Mouse (Mus musculus) hindbrain, embryonic 14.5 days (tissue): Measurements from ENCODE around the gene Ifnl3. TPM values are rescaled to one million over a fixed set of nuclear protein-coding genes. Genes with fewer than 3 reads are reported as not detected.

Source experiments
- ATAC-seq: fragments of 200-750 bp; cut with Nextera tagmentation; 2 replicates; pipeline ENCODE4 v1.8.0; 2017; ENCODE audit warnings: moderate number of reproducible peaks, mild to moderate bottlenecking, moderate TSS enrichment, moderate library complexity; ENCODE audit not compliant: low FRiP score
- DNase-seq: peaks from one replicate; pipeline ENCODE4 v3.0.0-alpha.2; 2015; ENCODE audit warnings: low spot score
- H3K27ac ChIP-seq: fragments of 300-500 bp; sonication (generic); 2 replicates; pipeline ENCODE4 v1.5.1; 2014; ENCODE audit warnings: mild to moderate bottlenecking, moderate library complexity
- H3K27me3 ChIP-seq: fragments of 300-500 bp; sonication (generic); 2 replicates; pipeline ENCODE4 v1.6.1; 2014; ENCODE audit warnings: mild to moderate bottlenecking, low read length, mixed read lengths; ENCODE audit not compliant: control insufficient read depth, insufficient read depth
- H3K36me3 ChIP-seq: fragments of 300-500 bp; sonication (generic); replicated peaks from 2 replicates; pipeline ENCODE4 v1.6.1; 2014; ENCODE audit not compliant: control insufficient read depth, insufficient read depth
- H3K4me1 ChIP-seq: fragments of 300-500 bp; sonication (generic); replicated peaks from 2 replicates; pipeline ENCODE4 v1.6.1; 2014; ENCODE audit warnings: antibody characterized with exemption, low read length, mixed read lengths; ENCODE audit not compliant: control insufficient read depth, insufficient read depth
- H3K4me2 ChIP-seq: fragments of 300-500 bp; sonication (generic); replicated peaks from 2 replicates; pipeline ENCODE4 v1.6.1; 2014; ENCODE audit warnings: mild to moderate bottlenecking, moderate library complexity
- H3K4me3 ChIP-seq: fragments of 300-500 bp; sonication (generic); replicated peaks from 2 replicates; pipeline ENCODE4 v1.5.1; 2014; ENCODE audit warnings: mild to moderate bottlenecking, low read length
- H3K9ac ChIP-seq: fragments of 300-500 bp; sonication (generic); 2 replicates; pipeline ENCODE4 v1.6.1; 2014
- H3K9me3 ChIP-seq: fragments of 300-500 bp; sonication (generic); 2 replicates; pipeline ENCODE4 v1.6.1; 2016; ENCODE audit warnings: low read length; ENCODE audit not compliant: control insufficient read depth
- WGBS: fragments of 180-500 bp; shearing (Covaris S2); extraction: QIAGEN DNeasy Blood & Tissue Kit; methylation state at CpG from one replicate; pipeline ENCODE4 v1.1.7; 2014; 5-methylcytosine and 5-hydroxymethylcytosine counted together
- microRNA-seq: library from miRNA; unstranded; fragments of <30 nt; microRNA quantifications from one replicate; pipeline ENCODE4, GENCODE M21; 2016
- polyA plus RNA-seq: library from polyadenylated mRNA; unstranded; fragments of >200 nt; fragmentation: Nextera tagmentation; extraction: Ambion mirVana; gene quantifications from 2 replicates; pipeline ENCODE4 v1.2.1, GENCODE M21; 2014

Gene Ifnl3
- polyA plus RNA-seq, 1 experiment from 2014 or later = not detected

DNA sequence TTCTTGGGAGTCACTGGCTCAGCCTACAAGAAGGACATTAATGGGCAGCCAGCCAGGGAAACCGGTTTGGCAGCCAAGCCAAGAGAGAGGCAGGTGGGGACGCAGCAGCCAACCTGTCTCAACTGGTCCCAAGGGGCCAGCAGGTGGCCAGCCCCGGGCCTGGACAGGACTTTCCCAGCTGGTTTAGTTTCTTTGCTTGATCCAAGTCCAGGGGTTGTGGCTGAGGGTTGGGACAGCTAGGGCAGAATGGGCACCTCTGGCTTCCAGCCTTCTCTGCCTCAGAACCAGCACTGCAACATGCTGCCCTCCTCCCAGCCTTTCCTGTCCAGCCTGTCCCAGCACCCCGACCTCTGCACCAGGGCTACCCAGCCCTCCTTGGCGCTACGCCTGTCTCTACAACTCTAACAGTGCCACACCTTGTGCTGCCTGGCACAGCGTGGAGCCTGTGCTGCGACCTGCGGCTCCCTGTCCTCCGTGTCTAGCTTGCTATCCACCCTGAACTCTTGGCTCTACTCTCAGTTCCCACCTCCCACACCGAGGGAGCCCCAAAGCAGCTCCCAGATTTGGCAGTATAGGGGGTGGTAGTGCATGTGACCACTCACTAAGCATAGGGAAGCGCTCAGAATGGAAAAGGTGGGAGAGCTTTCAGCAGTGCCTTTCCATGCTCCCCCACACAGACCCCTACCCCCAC, 47.8 kb downstream of the Ifnl3 start:
- DNase-seq = peak; percentile 24
- Histone ChIP-seq H3K27ac (no peak overlapping the region), H3K9ac (0 out of 2 replicates have a peak overlapping the region, but pooled peaks have one; percentile 17), H3K4me3 (no peak overlapping the region), H3K9me3 (no peaks in the 10 kb centered on the region), H3K27me3 (no peaks in the 10 kb centered on the region), H3K4me1 (no peaks in the 10 kb centered on the region; the same call in 1 of the 2 replicates), H3K36me3 (peaks cover 32% of the 10 kb centered on the region), H3K4me2 (no peak overlapping the region)
- no peak for ATAC-seq
- WGBS = 70% methylated on average over 12 of the region's 12 CpGs

- DNase-seq = peak; percentile 40
- no peak for ATAC-seq
- peaks cover 25% of the 10 kb centered on the region for H3K36me3 ChIP-seq
- H3K4me1 ChIP-seq = no peaks in the 10 kb centered on the region; the same call in 1 of the 2 replicates
- H3K4me2 ChIP-seq = no peak overlapping the region
- H3K27ac ChIP-seq = no peak overlapping the region; the same call in 1 of the 2 replicates
- WGBS = 46% methylated on average over 5 of the region's 5 CpGs
- H3K27me3 ChIP-seq = no peaks in the 10 kb centered on the region
- H3K9ac ChIP-seq = 0 out of 2 replicates have a peak overlapping the region, but pooled peaks have one; percentile 17
- H3K9me3 ChIP-seq = no peaks in the 10 kb centered on the region
- H3K4me3 ChIP-seq = no peak overlapping the region
These were observed 48.5 kb downstream of the Ifnl3 start for GRCm38 (mm10) chr7:28570982-28571682.

DNA sequence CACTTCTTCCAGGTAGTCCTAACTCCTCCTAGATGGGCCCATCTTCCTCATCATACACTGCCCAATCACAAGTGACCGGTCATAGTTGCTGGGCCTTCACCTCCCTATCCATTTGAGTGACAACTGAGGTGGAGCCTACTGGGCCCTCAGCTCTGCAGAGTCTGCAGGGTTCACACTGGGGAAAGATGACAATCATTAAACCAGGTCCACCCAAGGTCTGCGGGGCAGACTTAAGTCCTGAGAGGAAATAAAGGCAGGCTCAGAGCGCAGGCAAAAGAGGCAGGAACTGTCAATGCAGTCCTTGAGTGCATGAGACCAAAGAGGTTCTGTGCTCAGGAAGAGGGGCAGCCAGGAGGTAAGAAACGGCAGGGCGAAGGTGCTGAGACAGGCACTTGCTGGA, 50.1 kb downstream of the Ifnl3 start:
- Histone ChIP-seq H3K4me2 (no peak overlapping the region), H3K9ac (no peak overlapping the region), H3K9me3 (no peaks in the 10 kb centered on the region), H3K27ac (no peak overlapping the region), H3K27me3 (no peaks in the 10 kb centered on the region), H3K4me1 (peaks cover 5% of the 10 kb centered on the region; the same call in 1 of the 2 replicates), H3K36me3 (peaks cover 9% of the 10 kb centered on the region), H3K4me3 (no peak overlapping the region)
- ATAC-seq (no peak), DNase-seq (no peak)
- WGBS = 91% methylated on average over 5 of the region's 5 CpGs

DNA sequence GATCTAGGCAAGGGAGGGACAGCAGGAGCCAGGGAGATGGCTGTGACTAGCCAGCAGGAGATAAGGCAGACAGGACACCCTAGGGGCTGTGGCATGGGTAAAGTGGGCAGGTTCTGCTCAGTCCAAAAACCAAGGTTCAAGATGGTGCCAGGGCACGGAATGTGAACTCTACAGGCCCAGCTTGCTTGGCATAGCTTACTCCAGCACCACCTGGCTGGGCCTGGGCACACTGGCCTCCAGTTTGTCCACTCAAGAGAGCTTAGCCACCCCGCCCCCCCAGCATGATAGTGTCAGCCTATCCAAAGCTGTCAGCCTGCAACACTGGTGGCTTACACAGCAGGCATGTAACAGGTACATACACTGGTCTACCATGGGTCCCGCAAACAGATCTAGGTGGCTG, 50.6 kb downstream of the Ifnl3 start:
- DNase-seq (peak; percentile 15), ATAC-seq (no peak)
- no peaks in the 10 kb centered on the region for H3K27me3 ChIP-seq
- peaks cover 5% of the 10 kb centered on the region; the same call in 1 of the 2 replicates for H3K4me1 ChIP-seq
- WGBS = 97% methylated on average over 3 of the region's 3 CpGs
- no peak overlapping the region for H3K4me3 ChIP-seq
- no peaks in the 10 kb centered on the region for H3K9me3 ChIP-seq
- H3K4me2 ChIP-seq = no peak overlapping the region
- H3K9ac ChIP-seq = no peak overlapping the region
- H3K36me3 ChIP-seq = peaks cover 5% of the 10 kb centered on the region; the same call in 1 of the 2 replicates
- H3K27ac ChIP-seq = no peak overlapping the region

Small RNA genes within 50 kb of the gene (microRNA-seq; reads per million reads assigned to microRNA genes)
- gene Mir7049 = 0.48 reads per million

Other genes starting within 250 kb of the Ifnl3 start
- gene Eid2b, start 245.1 kb upstream of the Ifnl3 start, polyA plus RNA-seq = 33.8 and 35.2 TPM in 2 replicates
- 0.74 and 0.91 TPM in 2 replicates for gene Selenov, start 231.7 kb upstream of the Ifnl3 start, polyA plus RNA-seq
- 19.1 and 21.0 TPM in 2 replicates for gene Dll3, start 220.6 kb upstream of the Ifnl3 start, polyA plus RNA-seq
- gene Timm50, start 210.8 kb upstream of the Ifnl3 start, polyA plus RNA-seq = 125 and 137 TPM in 2 replicates
- 75.2 and 78.3 TPM in 2 replicates for gene Supt5, start 184.1 kb upstream of the Ifnl3 start, polyA plus RNA-seq
- 521 and 677 TPM in 2 replicates for gene Rps16, start 172.2 kb upstream of the Ifnl3 start, polyA plus RNA-seq
- gene Plekhg2, start 150.2 kb upstream of the Ifnl3 start, polyA plus RNA-seq = 21.5 and 25.5 TPM in 2 replicates
- gene Zfp36, start 142.6 kb upstream of the Ifnl3 start, polyA plus RNA-seq = 3.0 and 3.7 TPM in 2 replicates
- 39.2 and 44.5 TPM in 2 replicates for gene Med29, start 130.1 kb upstream of the Ifnl3 start, polyA plus RNA-seq
- gene Paf1, start 129.9 kb upstream of the Ifnl3 start, polyA plus RNA-seq = 73.9 and 74.3 TPM in 2 replicates
- gene Gmfg, start 85.4 kb upstream of the Ifnl3 start, polyA plus RNA-seq = 4.7 and 6.6 TPM in 2 replicates
- 25.5 and 28.7 TPM in 2 replicates for gene Lrfn1, start 70.9 kb upstream of the Ifnl3 start, polyA plus RNA-seq
- not detected in 2 replicates for gene Ifnl2, start 12.4 kb upstream of the Ifnl3 start, polyA plus RNA-seq
- not detected in 2 replicates for gene Sycn, start 18.0 kb downstream of the Ifnl3 start, polyA plus RNA-seq
- 0.12 and 0.13 TPM in 2 replicates for gene Nccrp1, start 24.4 kb downstream of the Ifnl3 start, polyA plus RNA-seq
- gene Samd4b, start 75.3 kb downstream of the Ifnl3 start, polyA plus RNA-seq = 26.8 and 27.6 TPM in 2 replicates
- gene Pak4, start 75.3 kb downstream of the Ifnl3 start, polyA plus RNA-seq = 13.2 and 14.2 TPM in 2 replicates
- gene Acp7, start 108.5 kb downstream of the Ifnl3 start, polyA plus RNA-seq = 0.33 and 0.51 TPM in 2 replicates
- gene Fbxo27, start 170.0 kb downstream of the Ifnl3 start, polyA plus RNA-seq = 8.5 and 11.5 TPM in 2 replicates
- gene Fbxo17, start 194.0 kb downstream of the Ifnl3 start, polyA plus RNA-seq = 2.3 TPM in 2 replicates
- 113 and 118 TPM in 2 replicates for gene Mrps12, start 219.0 kb downstream of the Ifnl3 start, polyA plus RNA-seq
- gene Sars2, start 219.2 kb downstream of the Ifnl3 start, polyA plus RNA-seq = 16.6 and 18.2 TPM in 2 replicates
- 0.33 and 0.65 TPM in 2 replicates for gene Ccer2, start 233.3 kb downstream of the Ifnl3 start, polyA plus RNA-seq
- gene Sirt2, start 243.9 kb downstream of the Ifnl3 start, polyA plus RNA-seq = 106 and 113 TPM in 2 replicates
- 62.9 and 68.8 TPM in 2 replicates for gene Nfkbib, start 244.7 kb downstream of the Ifnl3 start, polyA plus RNA-seq